In genomic region chr6:41187966-41188365, GRCm38 (mm10) we compare ENCODE assay signal across 16 mouse cellular contexts.
DNase-seq lines count a peak whose midpoint lies in the region; ATAC-seq lines count a peak whose summit lies in the region.
"Had no signal": no experiment of that assay in that cellular context is flagged by ENCODE, and none has a peak within 500 bp of the region (broad histone marks: within the 10 kb centered on the region; RNA-seq: fewer than 3 reads in every experiment).

No protein-coding gene starts in this region.

- H3K9me3 ChIP-seq in kidney, embryonic 15.5 days (replicated peaks) = no peaks in the 10 kb centered on the region
- H3K9me3 ChIP-seq: forebrain, embryonic 15.5 days; G1E; liver, embryonic 12.5 days; midbrain, embryonic 10.5 days had no signal

- no peak overlapping the region for H3K9ac ChIP-seq in kidney, embryonic 15.5 days
- H3K9ac ChIP-seq: forebrain, embryonic 15.5 days; liver, embryonic 12.5 days had no signal

- H3K27ac ChIP-seq in kidney, embryonic 15.5 days = no peak overlapping the region
- H3K27ac ChIP-seq: forebrain, embryonic 15.5 days; gastrocnemius, adult 2 months; liver, embryonic 12.5 days; midbrain, embryonic 10.5 days had no signal

- 77% methylated on average over 1 of the region's 1 CpGs for WGBS in kidney, embryonic 15.5 days

- no peaks in the 10 kb centered on the region for H3K36me3 ChIP-seq in kidney, embryonic 15.5 days
- H3K36me3 ChIP-seq: forebrain, embryonic 15.5 days; G1E; liver, embryonic 12.5 days; midbrain, embryonic 10.5 days had no signal

- peak; percentile 61 for ATAC-seq in CD4-positive, CD25-positive, alpha-beta regulatory T cell, adult 4 months
- ATAC-seq in hematopoietic stem cell, adult 5-6 weeks (replicated peaks in 1 of 2; ENCODE audit: insufficient read depth in 1 of 2, low FRiP score in 2 of 2, low TSS enrichment in 1 of 2, low read depth in 1 of 2, poor library complexity in 2 of 2, severe bottlenecking in 2 of 2) = peak; percentile 44 to 55; a peak in 2 of 4 replicates
- no peak for ATAC-seq in kidney, embryonic 15.5 days (replicated peaks; ENCODE audit: low FRiP score)
- ATAC-seq: forebrain, embryonic 15.5 days; liver, embryonic 12.5 days; lung, postnatal 0 days had no signal

- no peaks in the 10 kb centered on the region for H3K27me3 ChIP-seq in kidney, embryonic 15.5 days
- H3K27me3 ChIP-seq: forebrain, embryonic 15.5 days; liver, embryonic 12.5 days had no signal

- H3K4me2 ChIP-seq in kidney, embryonic 15.5 days = no peak overlapping the region
- H3K4me2 ChIP-seq: forebrain, embryonic 15.5 days; liver, embryonic 12.5 days had no signal

- DNase-seq in CD4-positive helper T cell, adult 2 months (ENCODE audit: low read depth, low spot score) = peak; percentile 37
- peak; percentile 60 for DNase-seq in thymus, postnatal 0 days (ENCODE audit: low spot score)
- DNase-seq in urinary bladder, postnatal 4 days (ENCODE audit: low spot score in 2 of 2) = no peak
- DNase-seq in right cerebral cortex, postnatal 14 days = no peak
- DNase-seq: cerebellum, adult 18-20 months; gastrocnemius, adult 2 months; kidney, adult 2 months; spleen, adult 18-20 months had no signal

- no peaks in the 10 kb centered on the region for H3K4me1 ChIP-seq in kidney, embryonic 15.5 days
- H3K4me1 ChIP-seq: forebrain, embryonic 15.5 days; midbrain, embryonic 10.5 days had no signal

- no peak overlapping the region for H3K4me3 ChIP-seq in kidney, embryonic 15.5 days (replicated peaks)
- H3K4me3 ChIP-seq: forebrain, embryonic 15.5 days; gastrocnemius, adult 2 months; liver, embryonic 12.5 days; midbrain, embryonic 10.5 days had no signal

Comparison
In these comparisons a context has a peak if more than half of its experiments do, and no peak if none do; other contexts are left out.
1. DNase-seq: peak in CD4-positive helper T cell, adult 2 months (single experiment) and thymus, postnatal 0 days (single experiment); none in urinary bladder, postnatal 4 days (0 of 2) and right cerebral cortex, postnatal 14 days (single experiment).